ENCODE assay signal across 31 mouse cellular contexts in genomic region chr14:12409811-12410210, GRCm38 (mm10).
"Had no signal": no experiment of that assay in that cellular context is flagged by ENCODE, and none has a peak within 500 bp of the region (broad histone marks: within the 10 kb centered on the region; RNA-seq: fewer than 3 reads in every experiment).

No protein-coding gene starts in this region.

- H3K4me2 ChIP-seq: heart, embryonic 11.5 days; heart, embryonic 12.5 days; heart, embryonic 13.5 days; heart, embryonic 15.5 days; hindbrain, embryonic 12.5 days; hindbrain, embryonic 13.5 days; hindbrain, embryonic 14.5 days; hindbrain, embryonic 15.5 days; intestine, embryonic 15.5 days; kidney, embryonic 15.5 days had no signal

- H3K36me3 ChIP-seq: heart, embryonic 10.5 days; heart, embryonic 12.5 days; heart, embryonic 13.5 days; heart, embryonic 15.5 days; hindbrain, embryonic 10.5 days; intestine, embryonic 15.5 days; kidney, embryonic 15.5 days had no signal

- H3K27me3 ChIP-seq: heart, embryonic 12.5 days; heart, embryonic 15.5 days; intestine, embryonic 15.5 days had no signal

- H3K9me3 ChIP-seq: heart, embryonic 10.5 days; heart, embryonic 12.5 days; heart, embryonic 13.5 days; heart, embryonic 15.5 days; hindbrain, embryonic 10.5 days; hindbrain, embryonic 12.5 days; hindbrain, embryonic 13.5 days; hindbrain, embryonic 15.5 days; intestine, embryonic 15.5 days; kidney, embryonic 15.5 days had no signal

- H3K9ac ChIP-seq: heart, embryonic 12.5 days; heart, embryonic 13.5 days; heart, embryonic 15.5 days; hindbrain, embryonic 12.5 days; hindbrain, embryonic 13.5 days; hindbrain, embryonic 14.5 days; hindbrain, embryonic 15.5 days; intestine, embryonic 15.5 days; kidney, embryonic 15.5 days had no signal

- DNase-seq: heart, postnatal 10 days; heart, postnatal 14 days; heart, postnatal 36 days; heart, postnatal 4 days; kidney, adult 11 months; kidney, adult 18-20 months; kidney, adult 2 months; kidney, adult 8-10 months; kidney, adult 9 months; kidney, postnatal 10 days; kidney, postnatal 14 days; kidney, postnatal 25 days; kidney, postnatal 36 days; kidney, postnatal 4 days; layer of hippocampus, adult 9-11 months; layer of hippocampus, postnatal 36 days had no signal

- H3K27ac ChIP-seq: heart, embryonic 10.5 days; heart, embryonic 13.5 days; heart, embryonic 15.5 days; hindbrain, embryonic 10.5 days; hindbrain, embryonic 12.5 days; hindbrain, embryonic 13.5 days; hindbrain, embryonic 14.5 days; hindbrain, embryonic 15.5 days; hindbrain, postnatal 0 days; intestine, embryonic 15.5 days; kidney, embryonic 15.5 days; kidney, postnatal 0 days; left cerebral cortex, adult 2 months had no signal

- H3K4me3 ChIP-seq: heart, embryonic 10.5 days; heart, embryonic 12.5 days; heart, embryonic 13.5 days; heart, embryonic 15.5 days; hindbrain, embryonic 10.5 days; hindbrain, embryonic 12.5 days; hindbrain, embryonic 13.5 days; hindbrain, embryonic 15.5 days; intestine, embryonic 15.5 days; kidney, embryonic 15.5 days; left cerebral cortex, adult 2 months had no signal

- H3K4me1 ChIP-seq: heart, embryonic 10.5 days; heart, embryonic 12.5 days; heart, embryonic 13.5 days; heart, embryonic 15.5 days; hindbrain, embryonic 10.5 days; hindbrain, embryonic 12.5 days; hindbrain, embryonic 13.5 days; hindbrain, embryonic 15.5 days; intestine, embryonic 15.5 days; kidney, embryonic 15.5 days had no signal
